Mouse (Mus musculus): ENCODE measurements around the gene Spef1.

GRCm38 (mm10) chr2:131145121-131145520 is 42.0 kb downstream of the Spef1 start:
- TF ChIP-seq CTCF (IDR thresholded peaks at IDR 0.05; ENCODE audit: low read depth), result no peak
- TF ChIP-seq EP300 (IDR thresholded peaks at IDR 0.05; ENCODE audit: low read depth), result no peak
